In genomic region chr13:97537686-97538085, GRCm38 (mm10) we compare ENCODE assay signal across 25 mouse cellular contexts.
DNase-seq lines count a peak whose midpoint lies in the region; ATAC-seq and TF ChIP-seq lines count a peak whose summit lies in the region.
"Had no signal": no experiment of that assay in that cellular context is flagged by ENCODE, and none has a peak within 500 bp of the region (broad histone marks: within the 10 kb centered on the region; RNA-seq: fewer than 3 reads in every experiment).

No protein-coding gene starts in this region.

- 62% methylated on average over 7 of the region's 7 CpGs for WGBS in forebrain, embryonic 15.5 days
- WGBS in forebrain, embryonic 10.5 days = 89% methylated on average over 7 of the region's 7 CpGs
- WGBS in hindbrain, postnatal 0 days = 59% methylated on average over 7 of the region's 7 CpGs
- WGBS in hindbrain, embryonic 12.5 days = 70% methylated on average over 7 of the region's 7 CpGs
- WGBS in lung, postnatal 0 days = 62% methylated on average over 7 of the region's 7 CpGs

- TF ChIP-seq CTCF in hindbrain, postnatal 0 days (IDR thresholded peaks at IDR 0.05; ENCODE audit: low read depth) = no peak
- TF ChIP-seq CTCF in lung, postnatal 0 days (IDR thresholded peaks at IDR 0.05) = no peak

- ATAC-seq in forebrain, embryonic 15.5 days (replicated peaks) = 0 out of 2 replicates have a peak, but pooled peaks have one; percentile 41
- no peak for ATAC-seq in hindbrain, postnatal 0 days
- no peak for ATAC-seq in hindbrain, embryonic 12.5 days (ENCODE audit: low FRiP score)
- no peak; the same call in 1 of the 2 replicates for ATAC-seq in lung, postnatal 0 days
- ATAC-seq: CD4-positive, CD25-positive, alpha-beta regulatory T cell, adult 4 months; intestine, embryonic 16.5 days had no signal

- peak overlapping the region; percentile 73 for H3K27ac ChIP-seq in forebrain, embryonic 15.5 days (replicated peaks)
- no peak overlapping the region for H3K27ac ChIP-seq in forebrain, embryonic 10.5 days
- no peak overlapping the region for H3K27ac ChIP-seq in hindbrain, postnatal 0 days
- no peak overlapping the region for H3K27ac ChIP-seq in hindbrain, embryonic 12.5 days
- H3K27ac ChIP-seq in lung, postnatal 0 days (ENCODE audit: low read length) = no peak overlapping the region
- H3K27ac ChIP-seq: embryonic facial prominence, embryonic 15.5 days; limb, embryonic 15.5 days; liver, embryonic 14.5 days had no signal

- no peak overlapping the region for H3K4me2 ChIP-seq in forebrain, embryonic 15.5 days (replicated peaks)
- 0 out of 2 replicates have a peak overlapping the region, but pooled peaks have one; percentile 23 for H3K4me2 ChIP-seq in hindbrain, postnatal 0 days (ENCODE audit: low read depth, low read length)
- no peak overlapping the region for H3K4me2 ChIP-seq in hindbrain, embryonic 12.5 days (replicated peaks)
- H3K4me2 ChIP-seq in lung, postnatal 0 days (replicated peaks; ENCODE audit: low read depth, low read length) = no peak overlapping the region
- H3K4me2 ChIP-seq: embryonic facial prominence, embryonic 15.5 days; heart, embryonic 11.5 days; limb, embryonic 15.5 days; lung, embryonic 14.5 days had no signal

- H3K9me3 ChIP-seq in forebrain, embryonic 15.5 days = no peaks in the 10 kb centered on the region
- H3K9me3 ChIP-seq in forebrain, embryonic 10.5 days = no peaks in the 10 kb centered on the region
- no peaks in the 10 kb centered on the region for H3K9me3 ChIP-seq in hindbrain, postnatal 0 days (ENCODE audit: low read length)
- no peaks in the 10 kb centered on the region for H3K9me3 ChIP-seq in hindbrain, embryonic 12.5 days (replicated peaks)
- no peaks in the 10 kb centered on the region for H3K9me3 ChIP-seq in lung, postnatal 0 days (ENCODE audit: low read length)
- H3K9me3 ChIP-seq: embryonic facial prominence, embryonic 15.5 days; limb, embryonic 15.5 days had no signal

- H3K36me3 ChIP-seq in forebrain, embryonic 15.5 days = no peaks in the 10 kb centered on the region
- no peaks in the 10 kb centered on the region for H3K36me3 ChIP-seq in forebrain, embryonic 10.5 days (replicated peaks)
- H3K36me3 ChIP-seq in hindbrain, postnatal 0 days (ENCODE audit: insufficient read depth, low read length) = no peaks in the 10 kb centered on the region
- no peaks in the 10 kb centered on the region for H3K36me3 ChIP-seq in hindbrain, embryonic 12.5 days
- no peaks in the 10 kb centered on the region for H3K36me3 ChIP-seq in lung, postnatal 0 days (ENCODE audit: insufficient read depth, low read length)
- H3K36me3 ChIP-seq: embryonic facial prominence, embryonic 15.5 days; limb, embryonic 15.5 days had no signal

- TF ChIP-seq EP300 in lung, postnatal 0 days (IDR thresholded peaks at IDR 0.05) = peak; percentile 61; the same call in 1 of the 2 replicates

- H3K27me3 ChIP-seq in forebrain, embryonic 15.5 days = no peaks in the 10 kb centered on the region
- H3K27me3 ChIP-seq in forebrain, embryonic 10.5 days (ENCODE audit: poor library complexity, severe bottlenecking) = no peaks in the 10 kb centered on the region
- H3K27me3 ChIP-seq in hindbrain, postnatal 0 days (ENCODE audit: insufficient read depth, low read length) = no peaks in the 10 kb centered on the region
- H3K27me3 ChIP-seq in hindbrain, embryonic 12.5 days = 0 out of 2 replicates have a peak, but pooled peaks cover 4% of the 10 kb centered on the region
- H3K27me3 ChIP-seq in lung, postnatal 0 days (replicated peaks; ENCODE audit: insufficient read depth, low read length) = no peaks in the 10 kb centered on the region
- H3K27me3 ChIP-seq: embryonic facial prominence, embryonic 15.5 days; limb, embryonic 15.5 days had no signal

- H3K9ac ChIP-seq in forebrain, embryonic 15.5 days (replicated peaks) = no peak overlapping the region
- H3K9ac ChIP-seq in hindbrain, postnatal 0 days (replicated peaks; ENCODE audit: low read length) = no peak overlapping the region
- no peak overlapping the region for H3K9ac ChIP-seq in hindbrain, embryonic 12.5 days
- no peak overlapping the region for H3K9ac ChIP-seq in lung, postnatal 0 days (replicated peaks; ENCODE audit: low read depth)
- H3K9ac ChIP-seq: embryonic facial prominence, embryonic 15.5 days; limb, embryonic 15.5 days; liver, embryonic 14.5 days; lung, embryonic 14.5 days had no signal

- no peak overlapping the region for H3K4me3 ChIP-seq in forebrain, embryonic 15.5 days
- H3K4me3 ChIP-seq in forebrain, embryonic 10.5 days = no peak overlapping the region
- no peak overlapping the region for H3K4me3 ChIP-seq in hindbrain, postnatal 0 days (ENCODE audit: low read length)
- H3K4me3 ChIP-seq in hindbrain, embryonic 12.5 days = no peak overlapping the region
- H3K4me3 ChIP-seq in lung, postnatal 0 days (ENCODE audit: low read depth, low read length) = no peak overlapping the region
- H3K4me3 ChIP-seq: embryonic facial prominence, embryonic 15.5 days; limb, embryonic 15.5 days had no signal

- peaks cover 19% of the 10 kb centered on the region for H3K4me1 ChIP-seq in forebrain, embryonic 15.5 days
- H3K4me1 ChIP-seq in forebrain, embryonic 10.5 days = peaks cover 19% of the 10 kb centered on the region
- H3K4me1 ChIP-seq in hindbrain, postnatal 0 days (ENCODE audit: insufficient read depth, low read length) = peaks cover 9% of the 10 kb centered on the region
- peaks cover 15% of the 10 kb centered on the region for H3K4me1 ChIP-seq in hindbrain, embryonic 12.5 days
- peaks cover 4% of the 10 kb centered on the region; the same call in 1 of the 2 replicates for H3K4me1 ChIP-seq in lung, postnatal 0 days (ENCODE audit: insufficient read depth, low read depth, low read length)

- DNase-seq in forebrain, embryonic 10.5 days (ENCODE audit: extremely low spot score, low spot score) = no peak
- peak; percentile 14 for DNase-seq in hindbrain, postnatal 0 days (ENCODE audit: low spot score)
- DNase-seq in lung, postnatal 0 days (ENCODE audit: low spot score) = peak; percentile 35
- no peak for DNase-seq in lung, postnatal 14 days
- DNase-seq in T-cell, adult 2 months (ENCODE audit: low spot score) = no peak
- DNase-seq: adrenal gland, postnatal 25 days; cerebellum, adult 11-12 months; cerebellum, postnatal 10 days; embryo, embryonic 11 days; gastrocnemius, postnatal 14 days; heart, adult 11 months; kidney, postnatal 25 days; lung, embryonic 14.5 days; lung, postnatal 4 days; right cerebral cortex, adult 18-20 months; right cerebral cortex, postnatal 4 days; thymus, postnatal 14 days had no signal

Comparison
In these comparisons a context has a peak if more than half of its experiments do, and no peak if none do; other contexts are left out.
1. DNase-seq: peak in hindbrain, postnatal 0 days (single experiment) and lung, postnatal 0 days (single experiment); none in forebrain, embryonic 10.5 days (single experiment), lung, postnatal 14 days (single experiment) and T-cell, adult 2 months (single experiment).